Mouse (Mus musculus) liver, postnatal 0 days (tissue): ENCODE measurements around the gene Fmc1.
"Not testable (repeated sequence)": the region's sequence is repeated elsewhere in the genome, so short reads cannot be mapped to it uniquely, and the experiment has no call there.

Source experiments
- CTCF ChIP-seq: sonication (generic); IDR thresholded peaks from 2 replicates; pipeline ENCODE4 v1.5.1; 2016; ENCODE audit warnings: antibody characterized with exemption, low read depth
- EP300 ChIP-seq: IDR thresholded peaks from 2 replicates; pipeline ENCODE4 v1.6.1; 2016; ENCODE audit warnings: antibody characterized with exemption, low read depth, mild to moderate bottlenecking

DNA sequence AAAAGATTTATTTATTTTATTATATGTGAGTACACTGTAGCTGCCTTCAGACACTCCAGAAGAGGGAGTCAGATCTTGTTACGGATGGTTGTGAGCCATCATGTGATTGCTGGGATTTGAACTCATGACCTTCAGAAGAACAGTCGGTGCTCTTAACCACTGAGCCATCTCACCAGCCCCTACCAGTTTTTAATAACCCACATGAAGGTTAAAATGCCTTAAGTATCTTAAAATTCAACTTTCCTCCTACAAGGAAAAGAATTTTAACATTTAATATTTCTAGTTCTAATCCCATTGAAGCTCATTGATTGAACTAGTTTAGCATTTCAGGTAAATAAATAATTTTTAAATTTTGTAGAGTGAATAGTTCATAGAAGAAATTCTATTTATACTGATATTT lies 13.7 kb downstream of the Fmc1 start:
- TF ChIP-seq CTCF, EP300: not testable (repeated sequence)
